Mouse (Mus musculus): ENCODE results near the gene Aig1.

The Aig1 gene

GRCm38 (mm10) chr10:13631796-13632195 lies 237.0 kb downstream of the Aig1 start:
- DNase-seq (ENCODE audit: low spot score in 2 of 2) = no peak

- DNase-seq (ENCODE audit: low spot score in 2 of 2) = no peak
Measured at GRCm38 (mm10) chr10:13623735-13624134, 245.0 kb downstream of the Aig1 start.

- DNase-seq (ENCODE audit: low spot score in 2 of 2) = peak; percentile 54 to 61
Measured at GRCm38 (mm10) chr10:13600926-13601325, 267.9 kb downstream of the Aig1 start.

GRCm38 (mm10) chr10:13597491-13597890 lies 271.3 kb downstream of the Aig1 start:
- no peak for DNase-seq (ENCODE audit: low spot score in 2 of 2)

All from right cerebral cortex, postnatal 36 days (tissue).